Mouse (Mus musculus): ENCODE measurements around the gene Emx1. TPM values are rescaled to one million over a fixed set of nuclear protein-coding genes. Genes with fewer than 3 reads are reported as not detected.

Gene Emx1
- total and polyA plus RNA-seq, 2 experiments from 2014 or later, result 0.11 to 0.52 TPM

GRCm38 (mm10) chr6:85226570-85226969, 39.3 kb downstream of the Emx1 start:
- Histone ChIP-seq H3K27ac (no peak overlapping the region), H3K36me3 (ENCODE audit: insufficient read depth, low read length) (no peaks in the 10 kb centered on the region), H3K9me3 (ENCODE audit: low read length) (no peaks in the 10 kb centered on the region), H3K4me3 (ENCODE audit: low read length) (no peak overlapping the region), H3K4me1 (ENCODE audit: insufficient read depth, low read length) (peaks cover 3% of the 10 kb centered on the region; the same call in 1 of the 2 replicates), H3K27me3 (ENCODE audit: insufficient read depth, low read length) (no peaks in the 10 kb centered on the region), H3K9ac (replicated peaks; ENCODE audit: low read length) (no peak overlapping the region), H3K4me2 (ENCODE audit: low read depth, low read length) (no peak overlapping the region)
- ATAC-seq (no peak), DNase-seq (ENCODE audit: low spot score) (no peak)
- TF ChIP-seq CTCF (IDR thresholded peaks at IDR 0.05; ENCODE audit: low read depth), result no peak
- WGBS, result 77% methylated on average over 9 of the region's 9 CpGs

DNA sequence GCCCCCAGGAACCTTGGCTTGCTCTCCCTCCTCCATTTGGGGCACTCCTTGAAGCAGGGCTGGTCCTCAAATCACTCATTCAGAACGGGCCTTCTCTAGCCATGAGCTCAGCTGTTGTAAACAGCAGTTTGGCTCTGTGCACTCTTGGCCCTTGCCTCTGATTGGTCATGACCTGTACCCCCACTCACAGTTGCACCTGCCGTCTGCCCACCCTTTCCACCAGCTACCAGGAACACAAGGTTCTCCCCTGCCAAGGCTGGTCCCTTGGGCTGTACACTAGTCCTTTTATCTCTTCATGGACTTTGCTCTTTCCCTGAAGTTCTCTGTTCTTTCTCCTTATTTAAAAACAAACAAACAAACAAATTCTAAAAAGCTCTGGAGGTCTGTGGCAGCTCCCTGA, 40.3 kb downstream of the Emx1 start:
- TF ChIP-seq CTCF (IDR thresholded peaks at IDR 0.05; ENCODE audit: low read depth), result no peak
- Histone ChIP-seq H3K36me3 (ENCODE audit: insufficient read depth, low read length) (no peaks in the 10 kb centered on the region), H3K9ac (replicated peaks; ENCODE audit: low read length) (no peak overlapping the region), H3K4me1 (ENCODE audit: insufficient read depth, low read length) (peaks cover 3% of the 10 kb centered on the region; the same call in 1 of the 2 replicates), H3K4me2 (ENCODE audit: low read depth, low read length) (no peak overlapping the region), H3K9me3 (ENCODE audit: low read length) (no peaks in the 10 kb centered on the region), H3K4me3 (ENCODE audit: low read length) (no peak overlapping the region), H3K27ac (no peak overlapping the region), H3K27me3 (ENCODE audit: insufficient read depth, low read length) (no peaks in the 10 kb centered on the region)
- ATAC-seq (no peak), DNase-seq (ENCODE audit: low spot score) (no peak)
- 70% methylated on average over 2 of the region's 2 CpGs for WGBS

DNA sequence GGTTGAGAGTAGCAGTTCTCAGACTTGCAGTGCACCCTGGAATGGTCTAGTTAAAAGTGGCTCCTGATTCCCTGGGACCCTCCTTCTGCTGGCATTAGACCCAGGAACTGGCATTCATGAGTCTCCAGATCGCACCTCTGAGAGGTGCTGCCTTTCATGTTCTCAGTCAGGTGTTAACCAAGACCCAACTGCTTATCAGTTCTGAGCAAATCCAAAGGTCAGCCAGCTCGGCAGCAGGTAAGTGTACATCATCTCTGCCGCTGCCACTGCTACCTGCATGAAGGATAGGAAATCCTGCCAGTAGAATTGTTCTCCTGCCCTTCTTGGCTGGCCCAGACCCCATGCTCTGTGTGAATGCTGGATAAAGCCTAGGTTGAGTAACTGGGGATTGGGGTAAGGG, 43.5 kb downstream of the Emx1 start:
- Histone ChIP-seq H3K4me2 (ENCODE audit: low read depth, low read length) (no peak overlapping the region), H3K36me3 (ENCODE audit: insufficient read depth, low read length) (no peaks in the 10 kb centered on the region), H3K27me3 (ENCODE audit: insufficient read depth, low read length) (no peaks in the 10 kb centered on the region), H3K4me1 (ENCODE audit: insufficient read depth, low read length) (no peaks in the 10 kb centered on the region), H3K9ac (replicated peaks; ENCODE audit: low read length) (no peak overlapping the region), H3K9me3 (ENCODE audit: low read length) (no peaks in the 10 kb centered on the region), H3K4me3 (ENCODE audit: low read length) (no peak overlapping the region), H3K27ac (no peak overlapping the region)
- ATAC-seq (no peak), DNase-seq (ENCODE audit: low spot score) (no peak)
- TF ChIP-seq CTCF (IDR thresholded peaks at IDR 0.05; ENCODE audit: low read depth), result no peak
- WGBS, result 87% methylated on average over 3 of the region's 3 CpGs

GRCm38 (mm10) chr6:85231469-85231868, 44.2 kb downstream of the Emx1 start:
- Histone ChIP-seq H3K27ac (no peak overlapping the region), H3K9me3 (ENCODE audit: low read length) (no peaks in the 10 kb centered on the region), H3K36me3 (ENCODE audit: insufficient read depth, low read length) (no peaks in the 10 kb centered on the region), H3K4me3 (ENCODE audit: low read length) (no peak overlapping the region), H3K4me2 (ENCODE audit: low read depth, low read length) (no peak overlapping the region), H3K4me1 (ENCODE audit: insufficient read depth, low read length) (no peaks in the 10 kb centered on the region), H3K27me3 (ENCODE audit: insufficient read depth, low read length) (no peaks in the 10 kb centered on the region), H3K9ac (replicated peaks; ENCODE audit: low read length) (no peak overlapping the region)
- TF ChIP-seq CTCF (IDR thresholded peaks at IDR 0.05; ENCODE audit: low read depth), result no peak
- 34% methylated on average over 6 of the region's 6 CpGs for WGBS
- ATAC-seq (no peak), DNase-seq (ENCODE audit: low spot score) (no peak)

GRCm38 (mm10) chr6:85232045-85232444, 44.8 kb downstream of the Emx1 start:
- Histone ChIP-seq H3K9ac (replicated peaks; ENCODE audit: low read length) (no peak overlapping the region), H3K4me3 (ENCODE audit: low read length) (no peak overlapping the region), H3K4me2 (ENCODE audit: low read depth, low read length) (no peak overlapping the region), H3K4me1 (ENCODE audit: insufficient read depth, low read length) (no peaks in the 10 kb centered on the region), H3K36me3 (ENCODE audit: insufficient read depth, low read length) (no peaks in the 10 kb centered on the region), H3K9me3 (ENCODE audit: low read length) (no peaks in the 10 kb centered on the region), H3K27me3 (ENCODE audit: insufficient read depth, low read length) (no peaks in the 10 kb centered on the region), H3K27ac (no peak overlapping the region)
- WGBS, result 42% methylated on average over 4 of the region's 4 CpGs
- no peak for TF ChIP-seq CTCF (IDR thresholded peaks at IDR 0.05; ENCODE audit: low read depth)
- ATAC-seq (no peak), DNase-seq (ENCODE audit: low spot score) (no peak)

DNA sequence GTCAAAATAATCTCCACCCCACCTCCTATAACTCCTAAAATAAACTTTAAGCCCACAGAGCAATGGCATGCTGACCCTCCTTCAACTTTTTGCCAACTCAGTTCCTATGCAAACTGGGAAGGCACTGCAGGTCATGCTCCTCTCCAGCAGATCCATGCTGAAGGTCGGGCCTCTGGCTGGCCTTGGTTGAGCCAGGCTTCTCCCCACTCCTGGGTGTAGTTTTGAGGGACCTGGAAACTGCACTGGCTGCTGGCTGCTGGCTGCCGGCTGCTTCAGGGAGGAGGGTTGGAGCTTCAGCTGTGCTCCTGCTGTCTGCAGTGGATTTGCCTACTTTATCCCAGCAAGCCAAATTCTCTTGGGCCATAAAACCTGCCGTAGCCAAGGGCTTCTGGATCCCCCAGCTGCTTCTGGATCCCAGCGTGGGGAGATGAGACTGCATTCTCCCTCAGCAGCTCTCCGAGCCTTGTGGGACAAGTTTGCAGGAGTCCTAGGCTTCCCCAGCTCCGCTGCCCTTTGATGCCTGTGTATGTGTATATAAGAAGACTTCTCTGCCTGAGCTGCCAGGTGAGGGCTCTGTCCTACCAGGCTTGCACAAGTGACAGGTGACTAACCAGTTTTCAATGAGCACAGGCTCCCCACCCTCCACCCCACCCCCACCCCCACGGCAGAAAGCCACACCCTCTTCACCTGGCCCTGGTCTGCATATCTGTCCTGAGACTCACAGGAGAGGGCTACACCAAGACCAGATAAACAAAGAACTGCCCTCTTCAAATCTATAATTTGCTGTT, 45.8 kb downstream of the Emx1 start:
- no peak for DNase-seq (ENCODE audit: low spot score)
- no peak overlapping the region for H3K4me2 ChIP-seq (ENCODE audit: low read depth, low read length)
- H3K9ac ChIP-seq (replicated peaks; ENCODE audit: low read length), result no peak overlapping the region
- H3K4me3 ChIP-seq (ENCODE audit: low read length), result no peak overlapping the region
- no peak for TF ChIP-seq CTCF (IDR thresholded peaks at IDR 0.05; ENCODE audit: low read depth)
- 55% methylated on average over 7 of the region's 7 CpGs for WGBS
- H3K27me3 ChIP-seq (ENCODE audit: insufficient read depth, low read length), result no peaks in the 10 kb centered on the region
- H3K4me1 ChIP-seq (ENCODE audit: insufficient read depth, low read length), result no peaks in the 10 kb centered on the region
- H3K27ac ChIP-seq, result no peak overlapping the region
- H3K9me3 ChIP-seq (ENCODE audit: low read length), result no peaks in the 10 kb centered on the region
- H3K36me3 ChIP-seq (ENCODE audit: insufficient read depth, low read length), result no peaks in the 10 kb centered on the region
- ATAC-seq, result no peak

GRCm38 (mm10) chr6:85234796-85235195, 47.6 kb downstream of the Emx1 start:
- H3K36me3 ChIP-seq (ENCODE audit: insufficient read depth, low read length), result no peaks in the 10 kb centered on the region
- H3K4me3 ChIP-seq (ENCODE audit: low read length), result no peak overlapping the region
- ATAC-seq, result no peak
- no peak overlapping the region for H3K27ac ChIP-seq
- H3K27me3 ChIP-seq (ENCODE audit: insufficient read depth, low read length), result no peaks in the 10 kb centered on the region
- H3K9me3 ChIP-seq (ENCODE audit: low read length), result no peaks in the 10 kb centered on the region
- H3K4me1 ChIP-seq (ENCODE audit: insufficient read depth, low read length), result no peaks in the 10 kb centered on the region
- DNase-seq (ENCODE audit: low spot score), result no peak
- H3K4me2 ChIP-seq (ENCODE audit: low read depth, low read length), result no peak overlapping the region
- TF ChIP-seq CTCF (IDR thresholded peaks at IDR 0.05; ENCODE audit: low read depth), result no peak
- WGBS, result 49% methylated on average over 5 of the region's 5 CpGs
- H3K9ac ChIP-seq (replicated peaks; ENCODE audit: low read length), result no peak overlapping the region
